Mouse (Mus musculus) regulatory T cell (primary cell): ENCODE results near the gene Rpa3.

Experiments
- in situ Hi-C: fragments of 300-600 bp; cut with MboI, MseI; formaldehyde crosslinking; loops from one replicate; pipeline ENCODE4 v1.15.1; 2025; ENCODE audit warnings: high pct_unique_total_duplicates

Rpa3 gene

GRCm38 (mm10) chr6:8209047-8209865 is 49.7 kb downstream of the Rpa3 start, which contains the start of gene Mios:
Gene Mios, plus strand, starts transcription at chr6:8209222.
- in situ Hi-C loops: no loop called here
